Mouse (Mus musculus): ENCODE data around the gene Arid1b. TPM values are rescaled to one million over a fixed set of nuclear protein-coding genes. Genes with fewer than 3 reads are reported as not detected.

Arid1b gene
- polyA plus RNA-seq, 1 experiment from 2014 or later: 5.0 TPM

DNA sequence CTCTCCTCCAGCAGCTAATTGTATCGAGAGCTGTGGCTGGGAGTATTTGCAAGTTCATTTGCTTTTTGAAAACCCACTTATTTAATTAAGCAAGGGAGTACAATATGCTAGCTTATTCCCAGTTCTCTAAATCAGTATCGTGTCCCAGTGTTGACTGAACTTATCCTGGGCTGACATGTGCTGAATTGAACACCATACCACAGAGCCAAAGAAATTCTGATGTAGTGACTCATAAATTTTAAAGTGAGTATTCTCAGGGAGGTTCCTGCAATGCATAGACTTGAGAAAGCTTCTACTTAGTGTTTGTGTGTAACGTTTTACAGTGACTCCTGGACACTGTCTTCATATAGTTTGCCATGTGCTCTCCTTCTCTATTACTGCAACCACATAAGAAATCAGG is 243.6 kb downstream of the Arid1b start:
- WGBS: 39% methylated on average over 3 of the region's 3 CpGs
- Histone ChIP-seq H3K4me1 (replicated peaks) (peaks cover 33% of the 10 kb centered on the region), H3K36me3 (no peaks in the 10 kb centered on the region), H3K9ac (no peak overlapping the region), H3K4me3 (no peak overlapping the region), H3K9me3 (replicated peaks) (no peaks in the 10 kb centered on the region), H3K27ac (peak overlapping the region; percentile 28; the same call in 1 of the 2 replicates), H3K4me2 (no peak overlapping the region), H3K27me3 (no peaks in the 10 kb centered on the region)
- no peak for ATAC-seq (replicated peaks; ENCODE audit: insufficient number of reproducible peaks, insufficient read depth, low FRiP score, low read depth)

DNA sequence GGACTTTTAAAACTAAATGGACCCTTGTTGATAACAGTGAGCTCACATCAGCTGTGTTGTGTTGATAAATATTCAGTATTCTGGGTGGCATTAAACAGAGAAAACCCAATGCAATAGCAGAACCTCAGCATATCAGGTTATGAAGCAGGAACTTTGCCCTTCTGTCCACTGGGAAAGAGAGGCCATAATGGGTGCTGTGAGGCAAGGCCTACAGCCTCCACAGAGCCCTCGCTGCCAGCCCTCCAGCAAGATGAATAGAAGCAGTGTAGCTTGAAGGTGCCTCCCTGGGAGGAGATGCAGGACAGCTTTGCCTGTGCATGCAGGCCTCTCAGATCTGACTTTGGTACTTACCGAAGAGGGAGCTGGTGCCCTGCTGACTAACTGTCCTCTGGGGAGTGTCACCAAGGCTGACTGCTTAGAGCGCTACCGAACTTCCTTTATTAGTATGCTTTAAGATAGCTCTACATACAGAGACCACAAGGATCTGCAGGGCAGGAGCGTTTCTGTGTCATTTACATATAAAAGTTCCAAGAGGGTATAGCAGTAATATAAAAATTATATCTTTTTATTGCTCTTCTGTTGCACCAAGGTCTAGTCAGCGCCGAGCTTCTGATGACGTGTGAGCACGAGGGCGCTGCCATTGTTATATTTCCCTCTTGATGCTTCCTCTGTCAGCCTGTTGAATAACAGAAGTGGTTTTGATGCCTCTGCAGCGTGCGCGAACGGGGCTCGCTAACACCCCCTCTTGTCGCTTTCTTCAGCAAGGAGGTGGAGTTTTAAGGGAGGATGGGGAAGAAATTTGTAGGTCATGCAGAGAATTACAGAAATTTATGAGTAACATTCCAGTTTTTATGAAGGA is 244.5 kb downstream of the Arid1b start:
- H3K9me3 ChIP-seq (replicated peaks): no peaks in the 10 kb centered on the region
- H3K4me1 ChIP-seq (replicated peaks): peaks cover 33% of the 10 kb centered on the region
- 41% methylated on average over 16 of the region's 16 CpGs for WGBS
- no peak overlapping the region for H3K4me3 ChIP-seq
- no peak overlapping the region for H3K9ac ChIP-seq
- ATAC-seq (replicated peaks; ENCODE audit: insufficient number of reproducible peaks, insufficient read depth, low FRiP score, low read depth): no peak
- H3K27ac ChIP-seq: peak overlapping the region; percentile 7; the same call in 1 of the 2 replicates
- H3K27me3 ChIP-seq: no peaks in the 10 kb centered on the region
- no peak overlapping the region; the same call in 1 of the 2 replicates for H3K4me2 ChIP-seq
- H3K36me3 ChIP-seq: no peaks in the 10 kb centered on the region

DNA sequence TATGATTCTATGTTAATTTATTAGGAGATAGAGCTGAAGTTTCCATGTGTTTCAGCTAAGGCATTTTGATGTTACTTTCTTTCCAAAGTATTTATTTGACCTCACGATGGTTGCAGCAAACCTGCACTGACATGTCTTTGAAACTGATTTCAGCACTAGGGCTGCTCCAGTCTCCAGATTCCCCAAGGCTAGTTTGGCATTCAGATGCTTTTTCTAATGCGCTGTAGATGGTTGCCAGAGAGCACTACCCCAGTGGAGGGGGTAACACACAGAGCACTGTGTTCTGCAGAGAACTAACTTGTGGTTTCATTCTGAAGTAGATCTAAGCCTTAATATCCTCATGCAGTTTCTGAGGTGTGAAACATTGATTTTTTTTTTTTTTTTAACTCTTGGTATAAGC is 250.4 kb downstream of the Arid1b start:
- no peak overlapping the region for H3K27ac ChIP-seq
- WGBS: 90% methylated on average over 2 of the region's 2 CpGs
- ATAC-seq (replicated peaks; ENCODE audit: insufficient number of reproducible peaks, insufficient read depth, low FRiP score, low read depth): no peak
- peaks cover 34% of the 10 kb centered on the region for H3K4me1 ChIP-seq (replicated peaks)
- H3K27me3 ChIP-seq: no peaks in the 10 kb centered on the region
- no peak overlapping the region for H3K4me3 ChIP-seq
- H3K36me3 ChIP-seq: no peaks in the 10 kb centered on the region
- no peaks in the 10 kb centered on the region for H3K9me3 ChIP-seq (replicated peaks)
- H3K9ac ChIP-seq: no peak overlapping the region
- no peak overlapping the region for H3K4me2 ChIP-seq

DNA sequence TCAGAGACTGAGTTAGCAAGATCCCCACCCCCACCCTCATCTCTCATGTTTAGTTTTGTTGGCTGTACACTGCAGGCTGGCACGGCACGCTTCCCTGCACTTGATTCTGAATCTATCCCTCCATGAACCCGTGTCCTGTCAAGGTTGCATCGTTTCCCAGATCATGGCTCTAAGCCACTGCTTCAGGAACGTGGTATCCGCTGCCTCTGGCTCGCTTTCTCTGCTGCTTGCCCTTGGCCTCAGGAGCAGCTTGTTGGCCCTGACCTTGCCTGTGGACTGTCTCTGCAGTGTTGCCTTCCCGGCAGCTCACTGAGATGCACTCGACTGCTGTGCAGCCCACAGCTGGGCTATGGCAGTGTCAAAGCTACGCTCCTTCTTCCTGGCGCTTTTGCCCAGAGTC is 252.6 kb downstream of the Arid1b start:
- H3K27me3 ChIP-seq: no peaks in the 10 kb centered on the region
- H3K4me1 ChIP-seq (replicated peaks): peaks cover 30% of the 10 kb centered on the region
- H3K9ac ChIP-seq: 0 out of 2 replicates have a peak overlapping the region, but pooled peaks have one; percentile 23
- no peak overlapping the region for H3K4me2 ChIP-seq
- no peak for ATAC-seq (replicated peaks; ENCODE audit: insufficient number of reproducible peaks, insufficient read depth, low FRiP score, low read depth)
- WGBS: 51% methylated on average over 11 of the region's 11 CpGs
- H3K36me3 ChIP-seq: no peaks in the 10 kb centered on the region
- H3K4me3 ChIP-seq: no peak overlapping the region
- no peaks in the 10 kb centered on the region for H3K9me3 ChIP-seq (replicated peaks)
- H3K27ac ChIP-seq: peak overlapping the region; percentile 68

DNA sequence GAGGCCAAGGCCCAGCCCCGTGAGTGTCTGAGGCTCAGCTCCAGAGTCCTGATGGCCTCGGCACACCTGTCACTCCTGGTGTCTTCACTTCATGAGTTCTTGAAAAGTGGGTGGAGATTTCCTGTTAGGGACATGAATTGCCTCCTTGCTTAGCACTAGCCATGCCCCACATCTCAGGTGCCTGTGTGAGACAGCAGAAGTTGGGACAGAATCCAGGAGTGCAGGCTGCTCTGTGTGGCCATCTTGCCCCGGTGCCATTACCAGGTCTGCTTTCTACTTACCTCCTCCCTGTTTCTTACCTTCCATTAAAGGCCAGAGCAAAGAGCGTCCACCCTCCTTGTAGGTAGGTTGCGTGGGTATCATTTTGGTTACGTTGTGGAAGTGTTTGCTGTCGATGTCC is 253.1 kb downstream of the Arid1b start:
- Histone ChIP-seq H3K4me2 (no peak overlapping the region), H3K4me1 (replicated peaks) (peaks cover 30% of the 10 kb centered on the region), H3K36me3 (no peaks in the 10 kb centered on the region), H3K4me3 (no peak overlapping the region), H3K9ac (0 out of 2 replicates have a peak overlapping the region, but pooled peaks have one; percentile 23), H3K9me3 (replicated peaks) (no peaks in the 10 kb centered on the region), H3K27ac (peak overlapping the region; percentile 68), H3K27me3 (no peaks in the 10 kb centered on the region)
- no peak for ATAC-seq (replicated peaks; ENCODE audit: insufficient number of reproducible peaks, insufficient read depth, low FRiP score, low read depth)
- 80% methylated on average over 7 of the region's 7 CpGs for WGBS

DNA sequence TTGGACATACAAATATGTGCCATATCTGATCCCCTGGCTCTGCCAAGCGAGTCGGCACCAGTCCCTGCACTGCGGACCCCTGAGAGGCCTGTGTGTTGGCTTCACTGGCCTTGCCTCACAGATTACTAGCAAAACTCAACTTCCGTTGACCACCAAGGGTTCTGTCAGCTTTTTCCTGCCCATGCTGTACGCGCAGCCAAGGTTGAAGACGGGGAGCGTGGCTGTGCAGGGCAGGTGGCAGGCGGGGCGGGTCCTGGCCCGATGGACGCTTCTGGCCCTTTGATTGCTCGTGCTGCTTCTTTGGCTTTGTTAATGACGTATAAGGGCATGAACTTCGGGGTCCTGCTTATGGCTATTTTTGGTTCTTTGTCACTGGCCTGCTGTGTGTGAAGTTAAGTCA is 253.6 kb downstream of the Arid1b start:
- peaks cover 30% of the 10 kb centered on the region for H3K4me1 ChIP-seq (replicated peaks)
- no peak overlapping the region for H3K9ac ChIP-seq
- H3K27ac ChIP-seq: 0 out of 2 replicates have a peak overlapping the region, but pooled peaks have one; percentile 10
- ATAC-seq (replicated peaks; ENCODE audit: insufficient number of reproducible peaks, insufficient read depth, low FRiP score, low read depth): no peak
- no peaks in the 10 kb centered on the region for H3K27me3 ChIP-seq
- H3K9me3 ChIP-seq (replicated peaks): no peaks in the 10 kb centered on the region
- no peak overlapping the region for H3K4me3 ChIP-seq
- no peaks in the 10 kb centered on the region for H3K36me3 ChIP-seq
- H3K4me2 ChIP-seq: no peak overlapping the region
- 60% methylated on average over 15 of the region's 15 CpGs for WGBS

DNA sequence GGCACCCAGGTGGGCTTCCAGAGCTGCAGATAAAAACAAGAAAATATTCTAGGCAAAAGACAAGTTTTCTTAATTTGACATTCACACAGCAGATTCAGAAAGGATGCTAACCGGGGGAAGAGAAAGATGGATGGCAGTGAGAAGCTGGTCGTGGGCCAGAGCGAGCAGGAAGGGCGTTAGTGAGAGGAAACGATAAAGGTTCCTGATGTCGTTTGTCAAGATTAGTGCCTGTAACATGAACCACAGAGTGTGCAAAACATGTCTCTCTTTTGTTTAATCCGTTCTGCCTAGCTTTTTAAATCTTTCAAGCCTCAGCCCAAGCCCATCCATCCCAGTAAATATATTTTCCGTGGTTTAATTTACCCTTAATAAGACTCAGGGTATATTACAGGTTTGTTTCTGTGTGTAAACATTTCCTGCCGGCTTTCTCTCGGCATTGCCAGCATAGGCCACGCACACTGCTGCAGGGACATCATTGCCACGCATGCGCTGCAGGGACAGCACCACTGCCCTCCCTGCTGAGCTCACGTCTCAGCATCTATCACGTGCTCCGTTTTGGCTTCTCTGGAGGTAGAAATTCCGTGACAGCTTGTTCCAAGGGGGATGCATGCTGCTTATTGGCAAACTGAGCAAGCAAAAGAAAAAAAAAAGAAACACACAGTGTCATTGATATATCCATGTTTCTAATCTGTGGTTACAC is 255.0 kb downstream of the Arid1b start:
- ATAC-seq (replicated peaks; ENCODE audit: insufficient number of reproducible peaks, insufficient read depth, low FRiP score, low read depth): 0 out of 2 replicates have a peak, but pooled peaks have one; percentile 41
- Histone ChIP-seq H3K4me1 (replicated peaks) (peaks cover 30% of the 10 kb centered on the region), H3K27ac (peak overlapping the region; percentile 72), H3K27me3 (no peaks in the 10 kb centered on the region), H3K9ac (no peak overlapping the region), H3K9me3 (replicated peaks) (no peaks in the 10 kb centered on the region), H3K4me3 (no peak overlapping the region), H3K4me2 (0 out of 2 replicates have a peak overlapping the region, but pooled peaks have one; percentile 1), H3K36me3 (no peaks in the 10 kb centered on the region)
- 46% methylated on average over 17 of the region's 17 CpGs for WGBS

DNA sequence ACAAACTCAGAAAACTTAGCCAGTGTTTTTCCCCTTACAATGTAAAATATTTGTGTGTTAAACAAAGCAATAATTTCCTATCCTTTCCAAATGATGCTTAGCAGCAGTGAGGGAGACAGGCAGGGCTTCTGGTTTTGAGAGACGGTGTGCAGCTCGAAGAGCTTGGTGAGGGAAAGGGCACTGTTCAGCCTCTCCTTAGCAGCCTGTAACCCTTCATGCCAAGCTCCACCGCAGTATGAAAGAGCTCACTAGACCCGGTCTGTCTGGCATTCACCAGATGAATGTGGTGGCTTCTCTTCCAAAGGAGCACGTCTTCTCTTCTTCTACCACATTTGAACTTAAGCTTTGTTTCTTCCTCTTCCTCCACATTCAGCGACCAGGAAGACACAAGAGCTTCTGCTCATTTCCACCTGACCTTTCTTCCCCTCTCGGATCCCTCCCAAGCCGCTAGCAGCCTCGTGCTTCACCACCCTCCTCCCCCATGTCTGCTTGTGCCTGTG is 255.6 kb downstream of the Arid1b start:
- H3K27ac ChIP-seq: peak overlapping the region; percentile 72; the same call in 1 of the 2 replicates
- peaks cover 30% of the 10 kb centered on the region for H3K4me1 ChIP-seq (replicated peaks)
- H3K4me2 ChIP-seq: no peak overlapping the region
- H3K9me3 ChIP-seq (replicated peaks): no peaks in the 10 kb centered on the region
- no peaks in the 10 kb centered on the region for H3K27me3 ChIP-seq
- whole genome bisulfite sequencing: 68% methylated on average over 9 of the region's 9 CpGs
- H3K36me3 ChIP-seq: no peaks in the 10 kb centered on the region
- ATAC-seq (replicated peaks; ENCODE audit: insufficient number of reproducible peaks, insufficient read depth, low FRiP score, low read depth): no peak
- H3K4me3 ChIP-seq: no peak overlapping the region
- H3K9ac ChIP-seq: no peak overlapping the region

DNA sequence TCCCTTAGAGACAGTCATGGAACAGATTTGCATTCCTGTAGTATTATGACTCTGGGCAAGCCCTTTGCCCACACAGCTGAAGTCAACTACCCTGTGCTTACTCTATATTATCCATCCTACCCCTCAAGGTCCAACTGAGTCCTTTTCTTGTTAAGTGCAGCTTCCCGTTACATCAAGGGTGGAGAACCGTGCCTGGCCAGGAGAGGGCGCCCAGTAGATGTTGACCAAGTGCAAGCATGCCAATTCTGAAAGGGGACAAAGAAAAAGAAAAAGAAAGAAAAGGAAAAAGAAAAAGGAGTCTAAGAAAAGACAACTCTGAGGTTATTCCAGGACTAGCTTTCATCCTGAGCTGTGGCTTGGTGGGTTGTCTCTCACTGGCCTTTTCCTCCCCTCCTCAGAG is 258.3 kb downstream of the Arid1b start:
- no peak for ATAC-seq (replicated peaks; ENCODE audit: insufficient number of reproducible peaks, insufficient read depth, low FRiP score, low read depth)
- no peak overlapping the region for H3K4me3 ChIP-seq
- peaks cover 20% of the 10 kb centered on the region for H3K4me1 ChIP-seq (replicated peaks)
- no peak overlapping the region for H3K27ac ChIP-seq
- no peaks in the 10 kb centered on the region for H3K27me3 ChIP-seq
- H3K4me2 ChIP-seq: no peak overlapping the region
- 28% methylated on average over 3 of the region's 3 CpGs for WGBS
- no peaks in the 10 kb centered on the region for H3K9me3 ChIP-seq (replicated peaks)
- H3K36me3 ChIP-seq: no peaks in the 10 kb centered on the region
- H3K9ac ChIP-seq: no peak overlapping the region

DNA sequence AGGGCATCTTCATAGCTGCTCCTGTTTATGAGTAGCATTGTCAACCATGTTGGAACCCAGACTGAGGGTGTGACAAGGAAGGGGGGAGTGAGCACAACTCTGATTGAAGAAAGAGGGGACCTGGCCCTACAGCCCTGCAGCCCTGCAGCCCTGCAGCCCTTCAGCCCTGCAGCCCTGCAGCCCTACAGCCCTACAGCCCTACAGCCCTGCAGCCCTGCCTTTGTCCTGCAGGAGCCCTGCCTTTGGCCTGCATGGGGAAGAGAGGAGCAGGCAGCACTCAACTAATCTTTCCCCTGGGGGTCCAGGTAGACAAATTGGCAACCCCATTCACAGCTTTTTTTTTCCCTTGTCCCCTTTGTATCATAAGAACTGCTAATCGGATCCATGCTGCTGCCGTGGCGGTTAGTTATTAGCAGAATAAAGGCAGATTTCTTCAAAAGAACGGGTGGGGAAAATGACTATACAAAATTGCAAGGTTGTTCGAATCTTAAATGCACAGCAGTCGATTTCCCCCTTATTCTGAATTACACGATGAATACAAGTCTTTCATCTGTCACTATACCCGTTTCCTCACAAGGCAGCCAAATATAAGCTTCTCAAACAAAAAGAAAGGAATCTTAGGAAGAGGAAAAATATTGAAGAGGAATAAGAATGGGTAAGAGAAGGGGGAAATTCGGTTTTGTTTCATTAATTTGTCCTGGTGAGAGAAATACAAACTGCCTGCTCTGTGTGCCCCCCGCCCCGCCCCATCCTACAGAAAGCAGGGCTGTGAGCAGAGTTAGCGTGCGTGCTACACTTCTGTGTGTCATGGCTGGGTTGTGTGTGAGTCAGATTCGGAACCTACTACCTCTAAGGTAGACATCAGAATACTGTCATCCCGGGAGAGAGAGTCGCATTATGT is 260.8 kb downstream of the Arid1b start:
- Histone ChIP-seq H3K4me3 (no peak overlapping the region), H3K36me3 (no peaks in the 10 kb centered on the region), H3K27ac (no peak overlapping the region), H3K4me2 (no peak overlapping the region), H3K27me3 (no peaks in the 10 kb centered on the region), H3K9me3 (replicated peaks) (no peaks in the 10 kb centered on the region), H3K4me1 (replicated peaks) (peaks cover 16% of the 10 kb centered on the region), H3K9ac (no peak overlapping the region)
- 82% methylated on average over 16 of the region's 16 CpGs for WGBS
- no peak for ATAC-seq (replicated peaks; ENCODE audit: insufficient number of reproducible peaks, insufficient read depth, low FRiP score, low read depth)

DNA sequence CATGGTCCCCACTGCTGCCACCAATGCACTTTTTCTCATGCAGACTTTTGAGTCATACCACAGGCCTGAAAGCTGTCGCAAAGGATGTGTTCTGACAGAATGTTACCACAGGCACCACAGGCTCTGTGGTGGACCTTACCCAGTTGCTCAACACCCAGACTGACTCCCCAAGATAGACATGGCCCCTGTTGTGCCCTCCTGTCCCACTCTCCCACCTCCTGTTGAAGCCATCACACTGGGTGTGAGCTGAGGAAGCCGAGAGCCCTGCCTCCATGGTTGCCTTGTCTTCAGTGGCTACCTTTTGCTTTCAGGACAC is 261.4 kb downstream of the Arid1b start:
- no peaks in the 10 kb centered on the region for H3K36me3 ChIP-seq
- H3K4me2 ChIP-seq: no peak overlapping the region
- no peaks in the 10 kb centered on the region for H3K9me3 ChIP-seq (replicated peaks)
- H3K4me3 ChIP-seq: no peak overlapping the region
- H3K9ac ChIP-seq: no peak overlapping the region
- peaks cover 19% of the 10 kb centered on the region for H3K4me1 ChIP-seq (replicated peaks)
- 94% methylated on average over 2 of the region's 2 CpGs for WGBS
- no peaks in the 10 kb centered on the region for H3K27me3 ChIP-seq
- H3K27ac ChIP-seq: no peak overlapping the region
- ATAC-seq (replicated peaks; ENCODE audit: insufficient number of reproducible peaks, insufficient read depth, low FRiP score, low read depth): no peak

All from heart, embryonic 15.5 days (tissue).